ENCODE assay signal across 17 mouse cellular contexts in the genomic region with DNA sequence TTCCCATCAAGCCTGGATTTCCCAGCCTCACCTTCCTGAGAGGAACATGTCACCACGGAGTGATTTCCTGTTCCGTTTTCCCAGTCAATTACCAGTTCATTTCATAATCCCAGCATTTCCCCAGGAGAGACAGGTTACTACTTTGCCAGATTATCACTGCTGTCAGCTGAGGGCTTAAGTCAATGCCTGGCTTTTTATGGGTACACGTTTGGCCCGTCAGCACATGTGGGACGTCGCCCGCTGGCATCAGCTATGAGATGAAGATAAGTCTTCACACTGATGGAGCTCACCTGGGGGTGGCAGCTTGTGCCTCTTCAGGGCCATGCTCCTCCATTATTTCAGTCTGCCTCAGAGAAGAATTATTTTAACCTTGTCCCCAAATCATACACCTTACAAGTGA.
"Had no signal": no experiment of that assay in that cellular context is flagged by ENCODE, and none has a peak within 500 bp of the region (broad histone marks: within the 10 kb centered on the region; RNA-seq: fewer than 3 reads in every experiment).

No protein-coding gene starts in this region.

- H3K4me2 ChIP-seq: liver, embryonic 13.5 days; midbrain, embryonic 12.5 days; midbrain, embryonic 15.5 days; neural tube, embryonic 13.5 days; stomach, embryonic 15.5 days had no signal

- H3K9me3 ChIP-seq: liver, embryonic 13.5 days; midbrain, embryonic 12.5 days; midbrain, embryonic 15.5 days; neural tube, embryonic 13.5 days; stomach, embryonic 15.5 days had no signal

- H3K27ac ChIP-seq: layer of hippocampus, adult 2 months; liver, embryonic 13.5 days; midbrain, embryonic 12.5 days; midbrain, embryonic 15.5 days; neural tube, embryonic 13.5 days; stomach, embryonic 15.5 days had no signal

- DNase-seq: kidney, adult 18-20 months; kidney, adult 9 months; kidney, postnatal 14 days; layer of hippocampus, adult 9-11 months; liver, embryonic 13.5 days; lung, adult 2 months; lung, postnatal 14 days; lung, postnatal 4 days; right cerebral cortex, postnatal 14 days; right cerebral cortex, postnatal 4 days; thymus, adult 18-20 months; thymus, postnatal 36 days had no signal

- H3K4me3 ChIP-seq: layer of hippocampus, adult 2 months; liver, embryonic 13.5 days; midbrain, embryonic 12.5 days; midbrain, embryonic 15.5 days; neural tube, embryonic 13.5 days; stomach, embryonic 15.5 days had no signal

- ATAC-seq: midbrain, embryonic 15.5 days had no signal

- H3K27me3 ChIP-seq: liver, embryonic 13.5 days; midbrain, embryonic 12.5 days; midbrain, embryonic 15.5 days; neural tube, embryonic 13.5 days; stomach, embryonic 15.5 days had no signal

- H3K4me1 ChIP-seq: liver, embryonic 13.5 days; midbrain, embryonic 12.5 days; stomach, embryonic 15.5 days had no signal

- H3K9ac ChIP-seq: liver, embryonic 13.5 days; midbrain, embryonic 12.5 days; midbrain, embryonic 15.5 days; neural tube, embryonic 13.5 days; stomach, embryonic 15.5 days had no signal

- H3K36me3 ChIP-seq: midbrain, embryonic 12.5 days; midbrain, embryonic 15.5 days; neural tube, embryonic 13.5 days; stomach, embryonic 15.5 days had no signal
